Mouse (Mus musculus): ENCODE results near the gene Prl3a1. TPM values are rescaled to one million over a fixed set of nuclear protein-coding genes. Genes with fewer than 3 reads are reported as not detected.

The Prl3a1 gene
- polyA plus RNA-seq (2014; fragmentation: Nextera tagmentation; extraction: Ambion mirVana) = not detected in 2 replicates

GRCm38 (mm10) chr13:27259136-27259535 lies at the start of gene Prl3a1:
TSS of gene Prl3a1 (plus strand) at chr13:27259436.
- Histone ChIP-seq H3K27me3 (ENCODE audit: control insufficient read depth, insufficient read depth, low read length) (no peaks in the 10 kb centered on the region), H3K36me3 (ENCODE audit: control insufficient read depth, insufficient read depth, low read length) (no peaks in the 10 kb centered on the region)
- 94% methylated on average over 4 of the region's 4 CpGs for WGBS

DNA sequence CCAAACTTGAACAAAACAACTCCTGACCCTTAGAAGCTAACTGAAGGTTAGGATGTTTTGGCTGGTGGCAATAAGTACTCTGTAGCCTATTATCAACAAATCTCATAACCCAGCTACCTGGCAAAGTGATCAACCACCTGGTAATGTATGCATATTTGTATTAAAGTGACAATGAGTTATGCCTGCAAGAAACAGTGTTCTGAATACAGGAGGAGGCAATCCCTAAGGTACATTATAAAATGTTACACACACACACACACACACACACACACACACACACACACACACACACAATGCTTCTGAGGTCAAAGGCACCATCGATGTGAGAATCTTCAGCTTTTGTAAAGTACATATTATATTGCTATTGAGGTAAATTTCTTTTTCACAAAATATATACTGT lies 17.7 kb upstream of the Prl3a1 start, which contains the start of gene Prl3b1:
Gene Prl3b1 (plus strand): TSS at position 301 of the 400 bp plus-strand sequence.
- 97% methylated on average over 1 of the region's 1 CpGs for WGBS
- ATAC-seq (ENCODE audit: low FRiP score, low TSS enrichment) (no peak), DNase-seq (no peak)
- H3K27ac ChIP-seq (replicated peaks; ENCODE audit: low read depth, low read length) = no peak within 1 kb of the TSS
- H3K4me2 ChIP-seq (ENCODE audit: low read length) = no peak within 1 kb of the TSS
- H3K4me1 ChIP-seq (ENCODE audit: control insufficient read depth, insufficient read depth, low read length) = no peaks in the 10 kb centered on the region
- no peak within 1 kb of the TSS for H3K9ac ChIP-seq (replicated peaks; ENCODE audit: low read length)
- no peak within 1 kb of the TSS for H3K4me3 ChIP-seq (replicated peaks; ENCODE audit: low read depth, low read length)
- H3K9me3 ChIP-seq (ENCODE audit: control insufficient read depth, low read length) = no peaks in the 10 kb centered on the region
- H3K27me3 ChIP-seq (ENCODE audit: control insufficient read depth, insufficient read depth, low read length) = no peaks in the 10 kb centered on the region
- H3K36me3 ChIP-seq (ENCODE audit: control insufficient read depth, insufficient read depth, low read length) = no peaks in the 10 kb centered on the region

More at GRCm38 (mm10) chr13:27259136-27259535, at the start of gene Prl3a1:
- H3K4me3 ChIP-seq (replicated peaks; ENCODE audit: low read depth, low read length) = no peak within 1 kb of the TSS
- H3K9me3 ChIP-seq (ENCODE audit: control insufficient read depth, low read length) = no peaks in the 10 kb centered on the region
- no peaks in the 10 kb centered on the region for H3K4me1 ChIP-seq (ENCODE audit: control insufficient read depth, insufficient read depth, low read length)
- ATAC-seq (ENCODE audit: low FRiP score, low TSS enrichment) = no peak
- no peak within 1 kb of the TSS for H3K27ac ChIP-seq (replicated peaks; ENCODE audit: low read depth, low read length)
- no peak for DNase-seq
- no peak within 1 kb of the TSS for H3K9ac ChIP-seq (replicated peaks; ENCODE audit: low read length)
- no peak within 1 kb of the TSS for H3K4me2 ChIP-seq (ENCODE audit: low read length)

DNA sequence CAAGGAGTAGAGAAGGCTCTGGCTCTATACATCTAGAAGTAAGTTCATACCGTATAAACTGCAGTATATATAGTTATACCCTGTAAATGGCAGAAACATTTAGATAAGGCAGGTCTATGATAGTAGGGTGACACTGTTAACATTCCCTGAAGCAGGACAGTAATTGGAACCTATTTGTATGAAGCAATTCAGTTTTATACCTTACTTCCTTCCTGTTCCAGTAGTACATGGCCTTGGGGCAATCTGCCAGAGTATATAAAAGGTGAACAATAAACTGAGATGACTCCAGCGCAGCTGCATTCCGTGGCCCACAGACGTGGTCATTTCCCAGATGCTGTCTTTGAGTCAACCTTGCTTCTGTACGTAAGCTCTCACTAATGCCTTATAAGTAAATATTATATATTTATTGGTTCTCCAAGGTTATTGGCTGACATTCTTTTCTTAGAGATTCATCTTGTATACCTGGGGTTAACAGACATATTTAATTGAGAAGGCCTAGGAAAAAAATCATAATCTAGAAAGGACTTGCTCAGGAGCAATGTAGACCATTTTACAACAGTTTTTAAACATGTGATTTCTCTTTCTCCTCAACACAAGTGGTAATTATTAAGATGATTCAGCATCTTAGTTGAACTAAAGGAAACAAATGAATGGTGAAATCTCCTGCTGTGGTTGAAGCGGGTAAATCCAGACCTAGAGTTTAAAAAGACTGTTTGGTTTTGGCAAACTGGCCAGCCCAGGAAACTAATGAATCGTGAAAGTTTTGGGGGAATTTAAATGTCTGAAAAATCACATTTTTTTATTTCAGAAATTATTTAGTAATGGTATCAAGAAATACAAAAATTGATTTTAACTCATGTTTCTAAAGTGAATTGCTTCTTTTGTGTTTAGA lies 53.3 kb downstream of the Prl3a1 start, which contains the start of gene Prl6a1:
Gene Prl6a1 (plus strand): TSS at position 294 of the 892 bp plus-strand sequence.
- no peak within 1 kb of the TSS for H3K4me2 ChIP-seq (ENCODE audit: low read length)
- no peaks in the 10 kb centered on the region for H3K4me1 ChIP-seq (ENCODE audit: control insufficient read depth, insufficient read depth, low read length)
- ATAC-seq (ENCODE audit: low FRiP score, low TSS enrichment) (no peak), DNase-seq (peak; percentile 8)
- no peaks in the 10 kb centered on the region for H3K9me3 ChIP-seq (ENCODE audit: control insufficient read depth, low read length)
- 84% methylated on average over 7 of the region's 7 CpGs for WGBS
- no peaks in the 10 kb centered on the region for H3K27me3 ChIP-seq (ENCODE audit: control insufficient read depth, insufficient read depth, low read length)
- no peak within 1 kb of the TSS for H3K9ac ChIP-seq (replicated peaks; ENCODE audit: low read length)
- no peak within 1 kb of the TSS for H3K27ac ChIP-seq (replicated peaks; ENCODE audit: low read depth, low read length)
- H3K36me3 ChIP-seq (ENCODE audit: control insufficient read depth, insufficient read depth, low read length) = no peaks in the 10 kb centered on the region
- H3K4me3 ChIP-seq (replicated peaks; ENCODE audit: low read depth, low read length) = no peak within 1 kb of the TSS

Other genes starting within 250 kb of the Prl3a1 start
- not detected in 2 replicates for gene Prl, start 201.9 kb upstream of the Prl3a1 start, polyA plus RNA-seq (2014; fragmentation: Nextera tagmentation; extraction: Ambion mirVana)
- not detected in 2 replicates for gene Prl3d1, start 165.2 kb upstream of the Prl3a1 start, polyA plus RNA-seq (2014; fragmentation: Nextera tagmentation; extraction: Ambion mirVana)
- not detected in 2 replicates for gene Prl3d2, start 137.7 kb upstream of the Prl3a1 start, polyA plus RNA-seq (2014; fragmentation: Nextera tagmentation; extraction: Ambion mirVana)
- gene Prl3d3, start 102.6 kb upstream of the Prl3a1 start, polyA plus RNA-seq (2014; fragmentation: Nextera tagmentation; extraction: Ambion mirVana) = not detected in 2 replicates
- not detected in 2 replicates for gene Prl3c1, start 62.8 kb upstream of the Prl3a1 start, polyA plus RNA-seq (2014; fragmentation: Nextera tagmentation; extraction: Ambion mirVana)
- gene Prl3b1, start 17.6 kb upstream of the Prl3a1 start, polyA plus RNA-seq (2014; fragmentation: Nextera tagmentation; extraction: Ambion mirVana) = not detected in 2 replicates
- gene Prl6a1, start 53.2 kb downstream of the Prl3a1 start, polyA plus RNA-seq (2014; fragmentation: Nextera tagmentation; extraction: Ambion mirVana) = not detected in 2 replicates
- gene Prl8a2, start 86.2 kb downstream of the Prl3a1 start, polyA plus RNA-seq (2014; fragmentation: Nextera tagmentation; extraction: Ambion mirVana) = not detected in 2 replicates
- not detected in 2 replicates for gene Prl2b1, start 131.4 kb downstream of the Prl3a1 start, polyA plus RNA-seq (2014; fragmentation: Nextera tagmentation; extraction: Ambion mirVana)
- gene Prl8a6, start 179.3 kb downstream of the Prl3a1 start, polyA plus RNA-seq (2014; fragmentation: Nextera tagmentation; extraction: Ambion mirVana) = not detected in 2 replicates